Mouse (Mus musculus): ENCODE data around the gene Zfp148. TPM values are rescaled to one million over a fixed set of nuclear protein-coding genes. Genes with fewer than 3 reads are reported as not detected.
A peak's percentile ranks its signal among the peaks of the same experiment; 100 is the strongest.
"Not testable (repeated sequence)": the region's sequence is repeated elsewhere in the genome, so short reads cannot be mapped to it uniquely, and the experiment has no call there.

Gene Zfp148
- polyA plus RNA-seq, 1 experiment from 2014 or later, result 60.9 TPM

DNA sequence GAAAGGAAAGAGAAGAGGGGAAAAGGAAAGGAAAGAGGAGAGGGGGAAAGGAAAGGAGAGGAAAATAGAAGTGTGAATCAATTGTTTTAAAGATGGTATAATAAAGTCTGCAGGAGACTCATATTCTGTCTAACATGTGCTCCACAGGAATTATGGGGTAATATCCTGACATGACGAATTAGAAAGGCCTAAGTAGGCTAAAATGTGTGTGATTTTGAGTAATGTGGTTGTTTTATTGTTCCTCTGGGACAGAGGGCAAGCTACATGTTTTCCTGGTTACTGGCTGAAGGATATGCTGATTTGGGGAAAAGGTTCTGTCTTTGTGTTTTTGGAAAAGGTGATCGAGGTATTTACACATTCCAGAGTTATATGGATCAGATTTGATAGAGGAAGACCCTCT, 128.6 kb downstream of the Zfp148 start:
- not testable (repeated sequence) for H3K36me3 ChIP-seq; H3K27ac ChIP-seq; H3K9me3 ChIP-seq; H3K9ac ChIP-seq (replicated peaks); H3K4me2 ChIP-seq; H3K4me3 ChIP-seq (replicated peaks); H3K4me1 ChIP-seq (replicated peaks); ATAC-seq (ENCODE audit: insufficient number of reproducible peaks, insufficient read depth, low FRiP score, low TSS enrichment, low read depth); H3K27me3 ChIP-seq
- WGBS, result 74% methylated on average over 2 of the region's 2 CpGs

DNA sequence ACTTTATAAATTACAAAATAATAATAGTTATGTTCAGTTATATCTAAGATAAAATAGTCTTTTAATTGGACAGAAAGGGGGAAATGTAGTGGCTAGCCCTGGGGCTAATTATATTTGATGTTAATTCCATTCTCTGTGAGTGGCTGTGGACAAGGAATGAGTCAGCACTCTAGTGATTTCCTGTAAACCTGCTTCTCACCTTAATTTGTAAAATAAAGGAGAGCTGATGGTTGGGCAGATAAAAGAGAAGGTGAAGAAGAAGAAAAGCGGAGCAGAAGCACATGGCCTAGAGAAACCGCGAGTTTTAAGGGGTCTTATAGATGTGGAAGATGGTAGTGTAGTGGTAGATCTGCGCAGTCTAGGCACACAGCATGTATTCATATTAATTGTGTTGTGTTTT, 130.2 kb downstream of the Zfp148 start:
- not testable (repeated sequence) for H3K9ac ChIP-seq (replicated peaks); H3K4me2 ChIP-seq; H3K27me3 ChIP-seq; H3K4me3 ChIP-seq (replicated peaks); H3K27ac ChIP-seq; H3K4me1 ChIP-seq (replicated peaks); ATAC-seq (ENCODE audit: insufficient number of reproducible peaks, insufficient read depth, low FRiP score, low TSS enrichment, low read depth); H3K36me3 ChIP-seq; H3K9me3 ChIP-seq
- WGBS, result 91% methylated on average over 4 of the region's 4 CpGs

DNA sequence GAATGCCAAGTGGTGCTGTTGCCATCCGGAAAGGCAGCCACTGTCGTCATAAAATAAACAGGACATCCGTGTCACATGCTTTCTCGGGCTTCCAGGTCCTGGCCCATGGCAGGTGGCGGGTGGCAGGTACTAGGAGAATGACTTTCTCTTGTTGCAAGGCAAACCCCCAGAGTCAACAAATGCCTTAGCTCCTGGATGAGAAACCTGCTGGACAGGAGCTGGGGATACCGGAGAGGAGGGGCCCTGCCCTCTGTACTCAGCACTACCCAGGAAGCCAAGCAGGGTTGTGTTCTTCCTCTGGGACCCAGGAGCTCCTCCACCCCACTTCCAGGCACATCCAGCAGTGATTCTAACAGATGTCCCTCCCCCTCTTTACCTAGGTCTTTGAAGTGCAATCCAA, 131.9 kb downstream of the Zfp148 start:
- H3K4me2 ChIP-seq, result no peak overlapping the region
- 81% methylated on average over 6 of the region's 6 CpGs for WGBS
- no peak overlapping the region for H3K9ac ChIP-seq (replicated peaks)
- 0 out of 2 replicates have a peak, but pooled peaks cover 6% of the 10 kb centered on the region for H3K9me3 ChIP-seq
- ATAC-seq (ENCODE audit: insufficient number of reproducible peaks, insufficient read depth, low FRiP score, low TSS enrichment, low read depth), result no peak
- H3K27ac ChIP-seq, result no peak overlapping the region
- H3K4me1 ChIP-seq (replicated peaks), result peaks cover 8% of the 10 kb centered on the region
- H3K36me3 ChIP-seq, result no peaks in the 10 kb centered on the region
- no peaks in the 10 kb centered on the region for H3K27me3 ChIP-seq
- H3K4me3 ChIP-seq (replicated peaks), result no peak overlapping the region

DNA sequence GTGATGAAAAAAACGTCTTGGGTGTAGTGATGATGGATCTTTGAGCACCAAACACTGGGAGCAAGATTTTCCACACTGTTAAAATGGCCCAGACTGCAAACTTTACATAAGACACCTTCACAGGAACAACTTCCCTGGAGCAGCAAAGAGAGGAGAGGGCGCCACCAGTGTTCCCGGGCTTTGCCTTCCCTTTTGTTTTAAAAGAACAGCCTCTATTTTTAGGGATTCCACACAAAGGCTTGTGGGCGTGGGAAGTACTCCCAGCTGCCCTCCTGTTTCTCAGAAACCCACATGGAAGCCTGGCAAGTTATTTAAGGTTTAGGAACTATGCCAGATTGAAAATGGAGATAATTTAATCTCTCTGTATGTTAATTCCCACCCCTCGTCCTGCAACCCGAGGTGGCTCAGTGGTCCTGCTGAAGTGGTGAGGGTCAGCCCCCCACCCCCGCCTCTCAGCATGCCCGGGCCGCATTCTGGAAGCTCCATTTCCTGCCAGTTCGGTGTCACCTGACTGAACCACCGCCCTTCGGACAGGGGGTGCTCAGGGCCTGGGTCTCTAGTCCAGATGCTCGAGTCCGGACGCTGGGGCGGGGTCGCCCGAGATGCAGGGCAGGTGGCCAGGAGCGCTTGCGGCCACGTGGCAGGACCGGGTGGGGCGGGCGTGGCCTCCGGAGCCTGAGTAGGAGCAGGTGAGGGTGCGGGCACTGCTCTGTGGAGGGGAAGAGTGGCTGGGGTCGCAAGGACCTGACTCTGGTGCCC, 136.3 kb downstream of the Zfp148 start, which contains the start of gene Slc12a8:
Slc12a8 (plus strand) TSS at position 522 of the 759 bp plus-strand sequence.
- no peaks in the 10 kb centered on the region for H3K9me3 ChIP-seq
- H3K4me2 ChIP-seq, result peak within 1 kb of the TSS; percentile 82
- WGBS, result 4% methylated on average over 27 of the region's 27 CpGs
- H3K27ac ChIP-seq, result no peak within 1 kb of the TSS
- ATAC-seq (ENCODE audit: insufficient number of reproducible peaks, insufficient read depth, low FRiP score, low TSS enrichment, low read depth), result no peak
- peak within 1 kb of the TSS; percentile 42; the same call in 1 of the 2 replicates for H3K9ac ChIP-seq (replicated peaks)
- peak within 1 kb of the TSS; percentile 38 for H3K4me3 ChIP-seq (replicated peaks)
- peaks cover 21% of the 10 kb centered on the region for H3K4me1 ChIP-seq (replicated peaks)
- no peaks in the 10 kb centered on the region for H3K36me3 ChIP-seq
- no peaks in the 10 kb centered on the region for H3K27me3 ChIP-seq

DNA sequence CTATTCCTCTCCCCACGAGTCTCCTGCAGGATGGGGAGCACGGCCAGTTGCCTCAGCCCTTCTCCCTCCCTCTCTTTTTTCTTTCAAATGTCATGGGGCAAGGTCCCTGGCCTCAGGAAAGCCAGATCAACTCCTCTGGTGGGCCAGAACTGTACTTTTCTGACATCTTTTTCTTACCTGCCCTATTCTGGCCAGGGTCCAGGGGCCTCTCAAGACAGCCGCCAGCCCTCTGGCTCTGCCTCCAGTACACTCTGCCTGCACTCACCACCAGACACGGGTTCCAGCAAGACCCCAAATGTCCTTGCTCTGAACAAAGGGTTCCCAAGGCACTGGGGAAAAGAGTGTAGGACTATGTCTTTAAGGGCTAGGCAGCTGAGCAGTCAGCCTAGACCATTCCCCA, 137.0 kb downstream of the Zfp148 start:
- ATAC-seq (ENCODE audit: insufficient number of reproducible peaks, insufficient read depth, low FRiP score, low TSS enrichment, low read depth), result no peak
- peak overlapping the region; percentile 82 for H3K4me2 ChIP-seq
- H3K27me3 ChIP-seq, result no peaks in the 10 kb centered on the region
- H3K36me3 ChIP-seq, result no peaks in the 10 kb centered on the region
- H3K4me3 ChIP-seq (replicated peaks), result peak overlapping the region; percentile 38; the same call in 1 of the 2 replicates
- H3K9ac ChIP-seq (replicated peaks), result 0 out of 2 replicates have a peak overlapping the region, but pooled peaks have one; percentile 42
- WGBS, result 30% methylated on average over 4 of the region's 4 CpGs
- H3K9me3 ChIP-seq, result no peaks in the 10 kb centered on the region
- no peak overlapping the region for H3K27ac ChIP-seq
- H3K4me1 ChIP-seq (replicated peaks), result peaks cover 21% of the 10 kb centered on the region

DNA sequence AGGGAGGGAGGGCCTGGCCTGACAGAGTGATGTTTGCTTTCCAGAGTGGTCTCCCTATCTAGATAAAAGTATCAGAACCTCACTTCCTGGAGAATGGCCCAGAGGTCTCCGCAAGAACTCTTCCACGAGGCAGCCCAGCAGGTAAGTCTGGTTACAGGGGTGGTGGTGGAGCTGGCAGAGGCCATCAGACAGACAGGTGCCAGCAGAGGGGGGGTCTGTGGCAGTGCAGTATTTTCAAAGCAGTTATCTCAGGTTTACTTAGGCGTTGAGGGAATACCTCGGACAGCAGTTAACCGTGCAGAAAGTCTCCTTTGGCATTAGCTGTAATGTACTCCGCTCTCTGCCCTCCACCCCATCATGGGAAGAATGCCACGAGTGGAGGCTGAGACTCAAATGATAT, 137.6 kb downstream of the Zfp148 start:
- ATAC-seq (ENCODE audit: insufficient number of reproducible peaks, insufficient read depth, low FRiP score, low TSS enrichment, low read depth), result no peak
- 72% methylated on average over 7 of the region's 7 CpGs for WGBS
- Histone ChIP-seq H3K27ac (no peak overlapping the region), H3K36me3 (no peaks in the 10 kb centered on the region), H3K4me2 (no peak overlapping the region), H3K27me3 (no peaks in the 10 kb centered on the region), H3K4me3 (replicated peaks) (no peak overlapping the region), H3K9me3 (no peaks in the 10 kb centered on the region), H3K9ac (replicated peaks) (no peak overlapping the region), H3K4me1 (replicated peaks) (peaks cover 21% of the 10 kb centered on the region)

DNA sequence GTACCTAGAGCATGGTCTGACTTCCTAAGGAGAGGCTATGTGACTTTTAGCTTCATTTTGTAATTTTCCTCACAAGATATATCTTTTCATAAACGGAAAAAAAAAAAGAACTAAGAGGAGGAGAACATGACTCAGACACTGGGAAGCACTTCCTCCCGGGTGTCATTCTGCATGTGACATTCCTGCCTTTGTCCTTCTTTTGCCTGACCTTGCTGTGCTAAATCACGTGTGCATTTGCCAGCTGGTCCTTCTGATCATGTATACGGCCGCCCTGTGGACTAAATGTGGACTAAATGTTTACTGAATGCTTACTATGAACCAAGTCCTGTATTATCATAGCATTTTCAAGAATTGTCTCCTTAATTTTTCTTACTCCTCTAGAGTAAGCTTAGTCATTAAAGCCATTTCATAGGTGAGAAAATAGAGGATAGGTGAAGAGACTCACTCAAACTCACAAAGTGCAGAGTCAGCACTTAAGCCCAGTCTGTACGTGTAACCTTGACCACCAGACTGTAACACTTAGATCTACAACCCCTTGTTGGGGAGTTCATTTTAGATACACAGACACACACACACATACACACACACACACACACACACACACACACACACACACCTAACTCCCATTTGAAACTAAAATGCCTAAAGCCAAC, 139.4 kb downstream of the Zfp148 start:
- Histone ChIP-seq H3K27ac (no peak overlapping the region), H3K4me2 (no peak overlapping the region), H3K27me3 (no peaks in the 10 kb centered on the region), H3K9ac (replicated peaks) (no peak overlapping the region), H3K4me1 (replicated peaks) (peaks cover 21% of the 10 kb centered on the region), H3K36me3 (no peaks in the 10 kb centered on the region), H3K9me3 (no peaks in the 10 kb centered on the region), H3K4me3 (replicated peaks) (no peak overlapping the region)
- no peak for ATAC-seq (ENCODE audit: insufficient number of reproducible peaks, insufficient read depth, low FRiP score, low TSS enrichment, low read depth)
- WGBS, result 83% methylated on average over 6 of the region's 6 CpGs

DNA sequence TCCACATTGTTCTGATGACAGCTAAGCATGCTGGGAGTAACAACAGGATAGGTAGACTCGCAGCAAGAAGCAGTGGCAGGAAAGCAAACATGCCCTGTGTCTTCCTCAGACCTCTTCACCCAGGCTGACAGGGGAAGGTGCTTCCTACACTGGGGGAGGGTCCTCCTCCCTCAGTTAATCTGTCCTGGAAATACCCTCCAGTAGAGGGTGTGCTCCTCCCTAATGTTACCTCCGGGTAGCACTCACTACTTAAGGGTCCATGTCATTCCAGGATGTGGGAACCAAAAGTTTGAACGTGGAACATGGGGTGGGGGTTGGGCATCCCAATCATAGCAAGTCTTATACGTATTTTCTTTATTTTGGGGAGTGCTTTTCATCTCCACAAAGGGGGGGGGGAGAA, 141.9 kb downstream of the Zfp148 start:
- H3K27me3 ChIP-seq, result no peaks in the 10 kb centered on the region
- H3K36me3 ChIP-seq, result no peaks in the 10 kb centered on the region
- H3K27ac ChIP-seq, result no peak overlapping the region
- peaks cover 13% of the 10 kb centered on the region for H3K4me1 ChIP-seq (replicated peaks)
- 75% methylated on average over 4 of the region's 4 CpGs for WGBS
- no peak overlapping the region for H3K4me3 ChIP-seq (replicated peaks)
- no peak for ATAC-seq (ENCODE audit: insufficient number of reproducible peaks, insufficient read depth, low FRiP score, low TSS enrichment, low read depth)
- H3K9ac ChIP-seq (replicated peaks), result no peak overlapping the region
- no peak overlapping the region for H3K4me2 ChIP-seq
- no peaks in the 10 kb centered on the region for H3K9me3 ChIP-seq

DNA sequence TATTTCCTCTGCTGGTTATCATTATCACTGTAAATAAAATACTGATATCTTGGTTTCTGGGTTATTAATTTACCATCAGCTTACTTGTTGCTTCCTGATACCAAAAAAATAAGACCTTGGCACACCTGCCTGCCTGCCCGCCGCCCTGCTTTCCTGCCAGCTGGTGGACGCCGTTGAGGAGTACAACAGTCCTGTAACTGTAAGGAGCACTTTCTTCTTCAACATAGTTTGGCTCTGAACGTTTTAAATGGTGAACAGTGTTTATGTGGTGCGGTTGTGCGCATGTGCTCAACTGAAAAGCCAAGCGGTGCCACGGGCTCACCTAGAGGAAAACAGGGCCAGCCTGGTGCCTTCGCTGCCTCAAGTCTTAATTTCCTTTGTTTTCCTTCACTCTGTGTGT, 142.9 kb downstream of the Zfp148 start:
- WGBS, result 85% methylated on average over 10 of the region's 10 CpGs
- Histone ChIP-seq H3K36me3 (no peaks in the 10 kb centered on the region), H3K4me1 (replicated peaks) (peaks cover 5% of the 10 kb centered on the region; the same call in 1 of the 2 replicates), H3K9me3 (0 out of 2 replicates have a peak, but pooled peaks cover 9% of the 10 kb centered on the region), H3K27ac (no peak overlapping the region), H3K4me3 (replicated peaks) (no peak overlapping the region), H3K4me2 (no peak overlapping the region), H3K9ac (replicated peaks) (no peak overlapping the region), H3K27me3 (no peaks in the 10 kb centered on the region)
- ATAC-seq (ENCODE audit: insufficient number of reproducible peaks, insufficient read depth, low FRiP score, low TSS enrichment, low read depth), result no peak

DNA sequence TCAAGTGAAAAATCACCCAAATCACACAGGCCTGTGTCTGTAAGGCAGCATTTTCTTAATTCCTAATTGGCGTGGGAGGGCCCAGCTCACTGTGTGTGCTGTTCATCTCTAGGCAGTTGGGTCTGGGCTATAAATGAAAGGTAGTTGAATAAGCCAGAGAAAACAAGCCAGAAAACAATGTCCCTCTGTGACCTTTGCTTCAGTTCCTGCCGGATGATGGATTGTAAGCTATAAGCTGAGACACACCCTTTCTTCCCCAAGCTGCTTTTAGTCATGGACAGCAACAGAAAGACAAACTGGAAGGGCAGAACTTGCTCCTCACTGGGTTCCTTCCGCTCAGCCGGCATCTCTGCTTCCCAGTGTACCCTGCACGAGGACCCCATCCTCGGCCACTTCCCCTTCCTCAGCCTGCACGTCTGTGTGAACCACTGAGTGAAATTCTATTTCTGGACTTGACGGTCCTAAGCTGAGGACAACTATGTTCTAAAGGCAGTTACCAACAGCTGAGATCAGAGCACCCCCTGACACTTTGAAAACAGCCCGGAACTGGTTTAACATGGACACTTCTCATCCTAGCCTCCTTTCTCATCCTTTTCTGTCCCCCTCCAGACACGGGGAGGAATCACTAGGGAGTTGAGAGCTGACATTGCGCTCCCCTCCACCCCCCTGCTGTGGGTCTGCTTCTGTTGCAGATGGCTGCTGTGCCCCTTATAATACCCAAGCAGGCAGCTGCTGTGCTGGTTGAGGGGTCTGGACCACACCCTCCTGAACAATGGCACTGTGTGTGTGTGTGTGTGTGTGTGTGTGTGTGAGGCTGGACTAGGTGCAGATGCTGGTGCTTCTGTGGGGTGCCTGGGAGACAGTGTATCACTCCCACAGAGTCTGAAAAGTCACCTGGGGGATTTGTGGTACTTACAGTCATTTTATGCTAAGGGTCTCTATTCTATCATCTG, 149.1 kb downstream of the Zfp148 start:
- H3K9me3 ChIP-seq, result 0 out of 2 replicates have a peak, but pooled peaks cover 9% of the 10 kb centered on the region
- H3K4me3 ChIP-seq (replicated peaks), result no peak overlapping the region
- H3K36me3 ChIP-seq, result no peaks in the 10 kb centered on the region
- H3K27me3 ChIP-seq, result no peaks in the 10 kb centered on the region
- H3K4me2 ChIP-seq, result no peak overlapping the region
- WGBS, result 68% methylated on average over 11 of the region's 11 CpGs
- H3K27ac ChIP-seq, result peak overlapping the region; percentile 68; the same call in 1 of the 2 replicates
- no peak for ATAC-seq (ENCODE audit: insufficient number of reproducible peaks, insufficient read depth, low FRiP score, low TSS enrichment, low read depth)
- H3K9ac ChIP-seq (replicated peaks), result no peak overlapping the region
- H3K4me1 ChIP-seq (replicated peaks), result peaks cover 18% of the 10 kb centered on the region

DNA sequence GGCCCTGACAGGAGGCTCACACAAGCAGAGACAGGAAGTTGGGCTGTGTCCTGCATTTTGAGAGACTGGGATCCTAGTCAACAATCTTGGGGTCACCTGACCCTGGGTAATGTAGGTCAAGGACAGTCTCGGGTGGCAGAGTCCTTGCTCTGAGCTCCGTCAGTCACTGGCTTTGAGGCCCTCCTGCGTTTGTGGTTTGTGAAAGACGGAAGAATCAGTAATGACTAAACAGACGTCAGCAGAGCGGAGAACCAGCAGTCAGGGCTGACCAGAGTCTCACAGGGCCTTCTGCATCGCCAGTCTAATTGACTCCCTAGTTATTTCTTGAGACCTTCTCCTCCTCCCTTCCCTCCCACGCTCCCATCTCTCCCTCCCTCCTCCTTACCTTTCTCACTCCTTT, 150.5 kb downstream of the Zfp148 start:
- WGBS, result 79% methylated on average over 8 of the region's 8 CpGs
- no peaks in the 10 kb centered on the region for H3K27me3 ChIP-seq
- H3K36me3 ChIP-seq, result no peaks in the 10 kb centered on the region
- no peak overlapping the region for H3K9ac ChIP-seq (replicated peaks)
- no peak overlapping the region for H3K4me2 ChIP-seq
- no peak overlapping the region for H3K27ac ChIP-seq
- H3K4me3 ChIP-seq (replicated peaks), result no peak overlapping the region
- ATAC-seq (ENCODE audit: insufficient number of reproducible peaks, insufficient read depth, low FRiP score, low TSS enrichment, low read depth), result no peak
- 0 out of 2 replicates have a peak, but pooled peaks cover 9% of the 10 kb centered on the region for H3K9me3 ChIP-seq
- peaks cover 18% of the 10 kb centered on the region for H3K4me1 ChIP-seq (replicated peaks)

Measured in limb, embryonic 12.5 days (tissue).